Mouse (Mus musculus): ENCODE results near the gene Ppp1r12b.

The Ppp1r12b gene

GRCm38 (mm10) chr1:134763776-134764438 is 191.8 kb downstream of the Ppp1r12b start:
- DNase-seq (ENCODE audit: low read depth, low spot score): no peak

- no peak for DNase-seq (ENCODE audit: low read depth, low spot score)
Measured at GRCm38 (mm10) chr1:134763250-134763649, 192.5 kb downstream of the Ppp1r12b start.

- DNase-seq (ENCODE audit: low read depth, low spot score): no peak
Measured at GRCm38 (mm10) chr1:134761534-134761933, 194.2 kb downstream of the Ppp1r12b start.

GRCm38 (mm10) chr1:134760642-134761041 is 195.1 kb downstream of the Ppp1r12b start:
- DNase-seq (ENCODE audit: low read depth, low spot score): no peak

GRCm38 (mm10) chr1:134759133-134759532 is 196.6 kb downstream of the Ppp1r12b start:
- DNase-seq (ENCODE audit: low read depth, low spot score): no peak

- DNase-seq (ENCODE audit: low read depth, low spot score): no peak
Measured at GRCm38 (mm10) chr1:134757230-134757629, 198.5 kb downstream of the Ppp1r12b start.

GRCm38 (mm10) chr1:134756190-134756873 is 199.4 kb downstream of the Ppp1r12b start:
- no peak for DNase-seq (ENCODE audit: low read depth, low spot score)

GRCm38 (mm10) chr1:134755548-134756189 is 200.1 kb downstream of the Ppp1r12b start:
- no peak for DNase-seq (ENCODE audit: low read depth, low spot score)

- DNase-seq (ENCODE audit: low read depth, low spot score): no peak
Measured at GRCm38 (mm10) chr1:134754818-134755217, 200.9 kb downstream of the Ppp1r12b start.

- no peak for DNase-seq (ENCODE audit: low read depth, low spot score)
Measured at GRCm38 (mm10) chr1:134753751-134754630, 201.8 kb downstream of the Ppp1r12b start.

- no peak for DNase-seq (ENCODE audit: low read depth, low spot score)
Measured at GRCm38 (mm10) chr1:134752447-134752846, 203.3 kb downstream of the Ppp1r12b start.

- DNase-seq (ENCODE audit: low read depth, low spot score): no peak
Measured at GRCm38 (mm10) chr1:134749889-134750288, 205.9 kb downstream of the Ppp1r12b start.

GRCm38 (mm10) chr1:134747236-134748174 is 208.2 kb downstream of the Ppp1r12b start:
- DNase-seq (ENCODE audit: low read depth, low spot score): peak; percentile 75

GRCm38 (mm10) chr1:134745648-134746047 is 210.1 kb downstream of the Ppp1r12b start:
- peak; percentile 49 for DNase-seq (ENCODE audit: low read depth, low spot score)

- peak; percentile 21 for DNase-seq (ENCODE audit: low read depth, low spot score)
Measured at GRCm38 (mm10) chr1:134741946-134742661, 213.6 kb downstream of the Ppp1r12b start.

GRCm38 (mm10) chr1:134741433-134741832 is 214.3 kb downstream of the Ppp1r12b start:
- peak; percentile 68 for DNase-seq (ENCODE audit: low read depth, low spot score)

- no peak for DNase-seq (ENCODE audit: low read depth, low spot score)
Measured at GRCm38 (mm10) chr1:134737463-134737862, 218.3 kb downstream of the Ppp1r12b start.

GRCm38 (mm10) chr1:134733659-134734058 is 222.1 kb downstream of the Ppp1r12b start:
- DNase-seq (ENCODE audit: low read depth, low spot score): no peak

- no peak for DNase-seq (ENCODE audit: low read depth, low spot score)
Measured at GRCm38 (mm10) chr1:134727256-134727655, 228.5 kb downstream of the Ppp1r12b start.

GRCm38 (mm10) chr1:134726480-134726879 is 229.3 kb downstream of the Ppp1r12b start:
- no peak for DNase-seq (ENCODE audit: low read depth, low spot score)
